Mouse (Mus musculus): ENCODE data around the gene Ndufv1. TPM values are rescaled to one million over a fixed set of nuclear protein-coding genes. Genes with fewer than 3 reads are reported as not detected.
"Not testable (repeated sequence)": the region's sequence is repeated elsewhere in the genome, so short reads cannot be mapped to it uniquely, and the experiment has no call there.

Ndufv1 gene
- polyA plus RNA-seq, 1 experiment, result 145 TPM

DNA sequence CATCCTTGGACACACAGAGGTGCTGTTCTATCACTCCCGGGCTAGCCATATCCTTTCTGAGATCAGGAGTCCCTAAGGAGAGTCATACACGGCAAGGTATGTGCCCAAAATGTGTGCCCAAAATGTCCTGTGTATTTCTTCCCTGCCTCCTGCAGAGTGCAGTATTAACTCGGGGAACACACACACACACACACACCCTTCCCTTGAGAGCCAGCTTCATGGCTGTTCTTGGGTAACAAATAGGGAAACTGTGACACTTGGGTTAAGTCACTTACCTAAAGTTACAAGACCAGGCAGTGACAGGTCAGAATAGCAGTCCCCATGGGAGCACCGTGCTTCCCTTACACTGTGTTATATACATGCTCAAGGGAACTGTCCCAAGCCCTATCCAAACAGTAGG, 48.6 kb downstream of the Ndufv1 start:
- H3K4me3 ChIP-seq (ENCODE audit: control insufficient read depth, low read depth, low read length), result no peak overlapping the region
- no peaks in the 10 kb centered on the region for H3K4me1 ChIP-seq (ENCODE audit: control insufficient read depth, insufficient read depth, low read length)
- H3K27ac ChIP-seq (ENCODE audit: control insufficient read depth, insufficient read depth, low read depth, low read length), result no peak overlapping the region
- no peaks in the 10 kb centered on the region for H3K27me3 ChIP-seq (ENCODE audit: control insufficient read depth, insufficient read depth, low read length)
- no peaks in the 10 kb centered on the region for H3K36me3 ChIP-seq (ENCODE audit: control insufficient read depth, insufficient read depth, low read length)
- no peak for TF ChIP-seq CTCF (IDR thresholded peaks at IDR 0.05; ENCODE audit: control insufficient read depth, insufficient read depth, insufficient replicate concordance, low read depth, low read length)
- no peak for TF ChIP-seq POLR2A (IDR thresholded peaks at IDR 0.05; ENCODE audit: control insufficient read depth, low read depth, low read length)

DNA sequence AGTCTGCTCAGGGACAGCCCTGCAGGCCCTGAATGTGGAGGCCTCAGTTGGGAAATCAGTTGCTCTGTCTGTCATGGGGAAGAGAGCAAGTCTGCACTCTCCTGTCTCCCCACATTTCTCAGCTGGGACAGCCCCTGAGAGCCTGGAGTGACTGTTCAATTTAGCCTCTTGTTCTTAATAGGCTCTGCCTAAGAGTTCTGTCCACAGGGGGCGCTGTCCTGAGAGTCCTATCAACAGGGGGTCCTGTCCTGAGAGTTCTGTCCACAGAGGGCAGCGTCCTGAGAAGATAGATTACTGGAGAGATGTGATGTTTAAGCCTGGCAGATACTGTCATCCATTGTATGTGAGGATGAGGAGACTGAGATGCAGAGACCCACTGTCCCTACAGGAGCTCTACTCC, 50.1 kb downstream of the Ndufv1 start:
- Histone ChIP-seq H3K27me3 (ENCODE audit: control insufficient read depth, insufficient read depth, low read length) (no peaks in the 10 kb centered on the region), H3K4me1 (ENCODE audit: control insufficient read depth, insufficient read depth, low read length) (no peaks in the 10 kb centered on the region), H3K4me3 (ENCODE audit: control insufficient read depth, low read depth, low read length) (no peak overlapping the region), H3K36me3 (ENCODE audit: control insufficient read depth, insufficient read depth, low read length) (no peaks in the 10 kb centered on the region), H3K27ac (ENCODE audit: control insufficient read depth, insufficient read depth, low read depth, low read length) (no peak overlapping the region)
- peak; percentile 15; the same call in 1 of the 2 replicates for TF ChIP-seq CTCF (IDR thresholded peaks at IDR 0.05; ENCODE audit: control insufficient read depth, insufficient read depth, insufficient replicate concordance, low read depth, low read length)
- TF ChIP-seq POLR2A (IDR thresholded peaks at IDR 0.05; ENCODE audit: control insufficient read depth, low read depth, low read length), result no peak

DNA sequence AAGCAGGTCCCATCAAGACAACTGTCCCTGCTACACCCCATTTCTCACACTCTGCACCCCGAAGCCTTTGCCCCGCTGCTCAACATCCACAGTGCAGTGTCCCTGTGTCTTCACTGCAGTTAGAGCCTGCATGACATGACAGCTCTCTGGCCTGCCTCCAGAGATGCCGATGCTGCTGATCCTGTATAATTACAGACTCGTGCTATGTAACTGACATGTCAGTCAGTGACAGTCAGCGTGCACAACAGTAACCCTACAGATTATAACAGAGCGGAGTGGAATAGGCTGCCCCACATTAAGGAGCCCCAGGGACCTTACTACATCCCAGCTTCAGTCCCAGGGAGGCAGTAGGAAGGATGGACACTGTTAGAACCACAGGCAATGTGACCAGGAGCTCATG, 50.8 kb downstream of the Ndufv1 start:
- H3K36me3 ChIP-seq (ENCODE audit: control insufficient read depth, insufficient read depth, low read length); H3K4me1 ChIP-seq (ENCODE audit: control insufficient read depth, insufficient read depth, low read length); H3K27me3 ChIP-seq (ENCODE audit: control insufficient read depth, insufficient read depth, low read length); H3K27ac ChIP-seq (ENCODE audit: control insufficient read depth, insufficient read depth, low read depth, low read length); H3K4me3 ChIP-seq (ENCODE audit: control insufficient read depth, low read depth, low read length): not testable (repeated sequence)

DNA sequence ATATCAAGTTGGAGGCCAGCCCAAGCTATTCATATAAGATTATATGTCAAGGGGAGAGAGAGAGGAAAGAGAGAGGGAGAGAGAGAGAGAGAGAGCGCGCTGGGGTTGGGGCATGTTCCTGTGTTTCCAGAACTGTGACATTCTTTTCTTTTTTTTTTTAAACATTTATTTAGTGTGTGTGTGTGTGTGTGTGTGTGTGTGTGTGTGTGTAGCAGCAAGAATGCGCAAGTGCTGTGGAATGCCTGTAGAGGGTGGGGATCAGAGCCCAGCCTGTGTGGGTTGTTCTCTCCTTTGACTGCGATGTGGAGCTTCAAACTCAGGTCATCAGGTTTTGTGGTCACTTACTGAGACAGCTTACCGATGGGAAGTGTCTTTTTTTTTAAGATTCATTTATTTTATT, 52.4 kb downstream of the Ndufv1 start:
- TF ChIP-seq POLR2A (IDR thresholded peaks at IDR 0.05; ENCODE audit: control insufficient read depth, low read depth, low read length) (no peak), CTCF (IDR thresholded peaks at IDR 0.05; ENCODE audit: control insufficient read depth, insufficient read depth, insufficient replicate concordance, low read depth, low read length) (no peak)
- Histone ChIP-seq H3K4me3 (ENCODE audit: control insufficient read depth, low read depth, low read length) (no peak overlapping the region), H3K27ac (ENCODE audit: control insufficient read depth, insufficient read depth, low read depth, low read length) (no peak overlapping the region), H3K4me1 (ENCODE audit: control insufficient read depth, insufficient read depth, low read length) (no peaks in the 10 kb centered on the region), H3K27me3 (ENCODE audit: control insufficient read depth, insufficient read depth, low read length) (no peaks in the 10 kb centered on the region), H3K36me3 (ENCODE audit: control insufficient read depth, insufficient read depth, low read length) (no peaks in the 10 kb centered on the region)

DNA sequence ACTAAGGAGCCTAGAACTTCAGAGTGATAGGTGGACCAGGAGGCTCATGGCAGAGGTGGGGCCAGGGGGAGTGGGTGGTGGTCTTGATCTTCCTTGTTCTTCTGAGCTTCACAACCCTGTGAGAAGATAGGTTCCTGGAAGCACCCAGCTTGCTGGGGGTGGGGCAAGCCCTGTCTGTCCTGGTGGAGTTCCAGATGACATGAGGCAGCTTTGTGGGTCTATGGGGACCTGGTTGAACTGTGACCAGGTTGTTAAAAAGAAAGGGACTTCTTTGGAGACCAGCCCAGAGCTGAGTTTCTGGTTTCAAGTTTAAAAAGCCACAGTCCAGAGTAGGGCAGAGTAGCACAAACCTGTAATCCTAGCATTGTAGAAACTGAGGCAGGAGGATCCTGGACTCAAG, 53.6 kb downstream of the Ndufv1 start:
- TF ChIP-seq POLR2A (IDR thresholded peaks at IDR 0.05; ENCODE audit: control insufficient read depth, low read depth, low read length) (no peak), CTCF (IDR thresholded peaks at IDR 0.05; ENCODE audit: control insufficient read depth, insufficient read depth, insufficient replicate concordance, low read depth, low read length) (no peak)
- Histone ChIP-seq H3K4me3 (ENCODE audit: control insufficient read depth, low read depth, low read length) (no peak overlapping the region), H3K4me1 (ENCODE audit: control insufficient read depth, insufficient read depth, low read length) (no peaks in the 10 kb centered on the region), H3K27me3 (ENCODE audit: control insufficient read depth, insufficient read depth, low read length) (no peaks in the 10 kb centered on the region), H3K27ac (ENCODE audit: control insufficient read depth, insufficient read depth, low read depth, low read length) (no peak overlapping the region), H3K36me3 (ENCODE audit: control insufficient read depth, insufficient read depth, low read length) (no peaks in the 10 kb centered on the region)

DNA sequence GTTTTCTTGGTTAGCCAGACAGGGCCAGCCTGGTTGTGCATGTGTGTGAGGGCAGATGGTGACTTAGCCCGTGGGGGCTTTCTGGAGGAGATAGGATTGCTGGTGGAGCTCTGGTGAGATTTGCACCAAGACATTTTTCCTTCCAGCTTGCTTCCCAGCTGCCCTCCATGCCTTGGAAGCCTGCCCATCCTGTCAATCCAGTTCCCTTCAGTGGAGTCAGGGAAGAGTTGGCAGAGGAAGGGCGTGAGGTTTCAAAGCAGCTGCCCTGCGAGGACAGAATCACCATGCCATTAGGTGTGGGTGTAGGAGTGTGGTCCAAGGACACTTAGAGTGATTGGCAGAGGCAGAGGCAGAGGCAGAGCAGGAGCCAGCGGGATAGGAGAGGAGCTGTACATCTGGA, 54.1 kb downstream of the Ndufv1 start, which contains the start of gene Aldh3b3:
Gene Aldh3b3, plus strand, starts transcription at position 176 of the 400 bp plus-strand sequence.
- H3K27me3 ChIP-seq (ENCODE audit: control insufficient read depth, insufficient read depth, low read length), result no peaks in the 10 kb centered on the region
- H3K36me3 ChIP-seq (ENCODE audit: control insufficient read depth, insufficient read depth, low read length), result no peaks in the 10 kb centered on the region
- no peaks in the 10 kb centered on the region for H3K4me1 ChIP-seq (ENCODE audit: control insufficient read depth, insufficient read depth, low read length)
- H3K27ac ChIP-seq (ENCODE audit: control insufficient read depth, insufficient read depth, low read depth, low read length), result no peak within 1 kb of the TSS
- TF ChIP-seq POLR2A (IDR thresholded peaks at IDR 0.05; ENCODE audit: control insufficient read depth, low read depth, low read length) (no peak), CTCF (IDR thresholded peaks at IDR 0.05; ENCODE audit: control insufficient read depth, insufficient read depth, insufficient replicate concordance, low read depth, low read length) (no peak)
- no peak within 1 kb of the TSS for H3K4me3 ChIP-seq (ENCODE audit: control insufficient read depth, low read depth, low read length)

Other genes with a start within 250 kb of the Ndufv1 start
- gene Kmt5b, start 245.4 kb downstream of the Ndufv1 start, polyA plus RNA-seq (2012; rRNA removed), result 5.1 and 7.4 TPM in 2 replicates
- gene Chka, start 161.0 kb downstream of the Ndufv1 start, polyA plus RNA-seq (2012; rRNA removed), result 85.7 and 90.2 TPM in 2 replicates
- 11.2 and 11.4 TPM in 2 replicates for gene Tcirg1, start 105.7 kb downstream of the Ndufv1 start, polyA plus RNA-seq (2012; rRNA removed)
- gene Ndufs8, start 100.0 kb downstream of the Ndufv1 start, polyA plus RNA-seq (2012; rRNA removed), result 69.9 and 91.3 TPM in 2 replicates
- gene Aldh3b1, start 83.0 kb downstream of the Ndufv1 start, polyA plus RNA-seq (2012; rRNA removed), result 48.2 and 52.4 TPM in 2 replicates
- 6.6 and 8.0 TPM in 2 replicates for gene Unc93b1, start 77.6 kb downstream of the Ndufv1 start, polyA plus RNA-seq (2012; rRNA removed)
- gene Aldh3b3, start 54.2 kb downstream of the Ndufv1 start, polyA plus RNA-seq (2012; rRNA removed), result 2.9 and 3.2 TPM in 2 replicates
- gene Aldh3b2, start 40.5 kb downstream of the Ndufv1 start, polyA plus RNA-seq (2012; rRNA removed), result 48.5 and 48.6 TPM in 2 replicates
- gene Acy3, start 26.2 kb downstream of the Ndufv1 start, polyA plus RNA-seq (2012; rRNA removed), result 14.7 and 14.9 TPM in 2 replicates
- gene Tbx10, start 20.1 kb downstream of the Ndufv1 start, polyA plus RNA-seq (2012; rRNA removed), result 0.41 and 0.56 TPM in 2 replicates
- 0.99 and 2.4 TPM in 2 replicates for gene Nudt8, start 12.2 kb downstream of the Ndufv1 start, polyA plus RNA-seq (2012; rRNA removed)
- 0.48 TPM in 2 replicates for gene Gm49405, start 12.2 kb downstream of the Ndufv1 start, polyA plus RNA-seq (2012; rRNA removed)
- gene Doc2g, start 9.5 kb downstream of the Ndufv1 start, polyA plus RNA-seq (2012; rRNA removed), result 1.3 and 2.0 TPM in 2 replicates
- gene Gstp1, start 25.2 kb upstream of the Ndufv1 start, polyA plus RNA-seq (2012; rRNA removed), result 88.6 and 94.9 TPM in 2 replicates
- gene Gstp2, start 33.2 kb upstream of the Ndufv1 start, polyA plus RNA-seq (2012; rRNA removed), result 1.5 TPM in 2 replicates
- gene Gstp3, start 46.8 kb upstream of the Ndufv1 start, polyA plus RNA-seq (2012; rRNA removed), result not detected in 2 replicates
- not detected in 2 replicates for gene Cabp2, start 68.8 kb upstream of the Ndufv1 start, polyA plus RNA-seq (2012; rRNA removed)
- gene Cdk2ap2, start 84.4 kb upstream of the Ndufv1 start, polyA plus RNA-seq (2012; rRNA removed), result 31.5 and 31.7 TPM in 2 replicates
- 31.9 and 42.8 TPM in 2 replicates for gene Pitpnm1, start 87.2 kb upstream of the Ndufv1 start, polyA plus RNA-seq (2012; rRNA removed)
- gene Aip, start 113.1 kb upstream of the Ndufv1 start, polyA plus RNA-seq (2012; rRNA removed), result 21.0 and 23.5 TPM in 2 replicates
- 0.02 TPM in 1 of 2 replicates, not detected in the other for gene Gpr152, start 127.0 kb upstream of the Ndufv1 start, polyA plus RNA-seq (2012; rRNA removed)
- gene Cabp4, start 131.2 kb upstream of the Ndufv1 start, polyA plus RNA-seq (2012; rRNA removed), result 0.16 and 0.29 TPM in 2 replicates
- 87.3 and 97.2 TPM in 2 replicates for gene Coro1b, start 135.8 kb upstream of the Ndufv1 start, polyA plus RNA-seq (2012; rRNA removed)
- 0.65 and 1.0 TPM in 2 replicates for gene Ptprcap, start 140.8 kb upstream of the Ndufv1 start, polyA plus RNA-seq (2012; rRNA removed)
- gene Rps6kb2, start 150.5 kb upstream of the Ndufv1 start, polyA plus RNA-seq (2012; rRNA removed), result 10.9 and 11.1 TPM in 2 replicates
- gene Carns1, start 162.7 kb upstream of the Ndufv1 start, polyA plus RNA-seq (2012; rRNA removed), result 2.5 and 2.7 TPM in 2 replicates
- gene Tbc1d10c, start 178.5 kb upstream of the Ndufv1 start, polyA plus RNA-seq (2012; rRNA removed), result 0.98 and 1.3 TPM in 2 replicates
- gene Ppp1ca, start 179.3 kb upstream of the Ndufv1 start, polyA plus RNA-seq (2012; rRNA removed), result 48.8 and 49.8 TPM in 2 replicates
- gene Rad9a, start 188.9 kb upstream of the Ndufv1 start, polyA plus RNA-seq (2012; rRNA removed), result 9.0 and 9.2 TPM in 2 replicates
- gene Clcf1, start 201.4 kb upstream of the Ndufv1 start, polyA plus RNA-seq (2012; rRNA removed), result 2.0 and 3.1 TPM in 2 replicates
- 1.2 and 3.0 TPM in 2 replicates for gene AC109138.7, start 201.6 kb upstream of the Ndufv1 start, polyA plus RNA-seq (2012; rRNA removed)
- 16.3 and 19.4 TPM in 2 replicates for gene Pold4, start 219.1 kb upstream of the Ndufv1 start, polyA plus RNA-seq (2012; rRNA removed)

Measured in testis, adult 2 months (tissue).